Mouse (Mus musculus) layer of hippocampus, postnatal 25 days (tissue): Measurements from ENCODE around the gene Gpatch11. TPM values are rescaled to one million over a fixed set of nuclear protein-coding genes. Genes with fewer than 3 reads are reported as not detected.
"Not testable (repeated sequence)": the region's sequence is repeated elsewhere in the genome, so short reads cannot be mapped to it uniquely, and the experiment has no call there.

Source experiments
- DNase-seq, 2 experiments: peaks; one replicate each; pipeline ENCODE4 v3.0.0; 2022; ENCODE audit warnings: mixed read lengths in 2 of 2, low spot score in 1 of 2; ENCODE audit errors: extremely low spot score in 1 of 2
- total RNA-seq, 2 experiments: library from RNA; stranded (reverse); gene quantifications; 2 replicates each; pipeline ENCODE4 v1.2.3; 2021

The Gpatch11 gene
- total RNA-seq = 10 to 100 TPM; 41.2 to 41.7 TPM

DNA sequence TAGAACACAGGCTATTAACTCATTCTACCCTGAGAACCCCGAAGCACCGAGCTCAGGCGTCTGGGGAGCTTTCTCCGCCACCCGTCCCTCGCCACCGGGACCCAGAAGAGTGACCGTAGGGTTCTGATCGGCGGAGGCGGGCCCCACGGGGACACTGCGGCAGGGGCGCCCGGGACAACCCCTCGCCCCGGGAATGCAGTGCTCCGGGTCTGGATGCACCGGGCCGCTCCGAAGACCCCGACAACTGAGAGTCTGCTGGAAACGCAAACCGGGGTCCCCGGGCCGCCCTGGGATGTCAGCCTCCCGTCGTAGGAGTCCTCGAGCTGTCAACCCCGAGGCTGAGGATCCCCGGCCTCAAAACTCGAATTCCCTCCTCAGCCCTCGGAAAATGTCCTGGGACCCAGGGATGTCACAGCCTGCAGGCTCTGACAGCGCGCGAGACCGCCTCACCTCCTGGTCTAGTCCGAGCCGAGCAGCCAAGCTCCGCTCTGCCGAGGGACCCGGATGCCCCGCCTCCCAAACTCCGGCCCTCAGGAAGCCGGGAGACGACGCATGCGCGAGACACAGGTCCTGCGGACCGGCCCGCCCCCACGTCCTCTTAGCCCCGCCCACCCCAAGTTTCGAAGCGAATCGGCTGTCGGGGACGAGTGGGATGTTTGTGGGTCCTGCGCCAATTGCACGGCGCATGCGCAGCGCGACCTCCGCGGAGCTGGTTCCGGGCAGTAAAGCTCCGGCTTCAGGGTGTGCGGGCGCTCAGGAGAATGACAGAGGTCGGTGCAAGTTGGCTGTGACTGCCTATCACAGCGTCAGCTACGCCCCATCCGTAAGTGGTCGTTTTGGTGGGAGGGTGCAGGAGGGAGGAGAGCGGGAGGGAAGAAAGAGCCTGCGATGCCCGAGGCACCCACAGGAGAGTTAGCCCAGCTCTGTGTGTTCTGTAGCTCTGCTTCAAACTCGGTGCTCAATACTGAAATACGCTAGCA, at the start of gene Gpatch11, which contains the start of gene Heatr5b:
Gene Gpatch11 (plus strand): TSS at position 712 of the 980 bp plus-strand sequence.
Gene Heatr5b (minus strand): TSS at position 509 of the 980 bp plus-strand sequence.
- DNase-seq = peak; percentile 90 to 98

DNA sequence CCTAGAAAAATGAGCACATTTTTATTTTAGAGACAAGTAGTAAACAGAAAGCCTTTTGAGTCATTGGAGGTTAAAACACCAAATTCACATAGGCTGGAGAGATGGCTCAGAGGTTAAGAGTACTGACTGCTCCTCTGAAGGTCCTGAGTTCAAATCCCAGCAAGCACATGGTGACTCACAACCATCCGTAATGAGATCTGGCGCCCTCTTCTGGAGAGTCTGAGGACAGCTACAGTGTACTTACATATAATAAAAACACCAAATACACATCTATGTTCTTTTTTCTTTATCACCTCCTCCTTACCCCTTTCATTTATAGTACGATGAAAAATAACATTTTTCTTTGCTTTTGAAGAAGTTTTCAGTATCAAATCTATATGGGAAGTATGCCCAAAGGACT, 47.1 kb upstream of the Gpatch11 start:
- not testable (repeated sequence) for DNase-seq

DNA sequence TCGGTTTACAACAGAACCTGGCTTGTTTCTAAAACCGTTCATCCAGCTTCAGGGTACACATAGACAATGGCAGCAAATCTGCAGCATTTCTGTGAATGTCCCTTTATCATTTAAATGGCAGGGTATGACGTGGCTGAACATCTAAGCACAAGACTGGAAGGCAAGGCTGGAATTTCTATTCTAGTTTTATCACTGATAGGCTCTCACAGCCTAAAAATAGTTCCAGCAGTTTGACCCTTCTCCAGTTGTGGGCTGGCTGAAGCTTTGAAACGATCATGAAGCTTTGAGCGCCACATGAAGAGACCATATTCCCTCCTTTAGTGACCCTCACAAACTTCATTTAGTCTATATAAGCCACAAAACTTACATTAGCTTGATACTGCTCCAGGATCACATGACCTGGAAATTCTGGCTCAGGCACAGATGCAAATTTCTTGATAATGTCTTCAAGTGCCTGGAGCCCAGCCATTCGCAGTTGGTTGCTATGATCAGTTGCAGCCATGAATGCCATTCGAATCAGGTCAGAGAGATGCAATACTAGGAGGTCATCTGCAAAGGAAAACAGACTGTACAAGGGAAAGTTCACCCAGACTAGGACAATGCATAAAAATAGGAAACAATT, 44.2 kb upstream of the Gpatch11 start:
- no peak for DNase-seq

- no peak for DNase-seq
Observed at GRCm38 (mm10) chr17:78791690-78792070, 43.7 kb upstream of the Gpatch11 start.

DNA sequence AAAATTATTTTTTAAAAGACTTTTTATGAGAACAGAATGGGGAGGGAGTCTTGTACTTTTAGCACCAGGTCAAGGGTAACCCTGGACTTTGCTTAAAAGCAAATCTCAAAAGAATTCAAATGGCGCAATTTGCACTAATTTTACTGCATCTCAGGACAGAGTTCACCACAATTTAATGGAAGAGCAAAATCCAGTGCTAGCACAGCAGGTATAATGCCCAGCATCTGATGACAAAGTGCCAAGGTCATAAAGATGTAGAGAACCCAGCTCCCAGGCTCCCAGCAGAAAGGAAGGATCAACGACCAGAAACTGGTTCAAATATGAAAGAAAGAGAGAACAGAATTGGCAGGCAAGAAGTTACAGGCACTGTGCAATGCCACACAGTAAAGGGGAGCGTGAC, 43.2 kb upstream of the Gpatch11 start:
- DNase-seq = no peak

- DNase-seq = no peak
Observed at GRCm38 (mm10) chr17:78794390-78794789, 41.0 kb upstream of the Gpatch11 start.

GRCm38 (mm10) chr17:78797222-78797621, 38.1 kb upstream of the Gpatch11 start:
- DNase-seq = no peak

DNA sequence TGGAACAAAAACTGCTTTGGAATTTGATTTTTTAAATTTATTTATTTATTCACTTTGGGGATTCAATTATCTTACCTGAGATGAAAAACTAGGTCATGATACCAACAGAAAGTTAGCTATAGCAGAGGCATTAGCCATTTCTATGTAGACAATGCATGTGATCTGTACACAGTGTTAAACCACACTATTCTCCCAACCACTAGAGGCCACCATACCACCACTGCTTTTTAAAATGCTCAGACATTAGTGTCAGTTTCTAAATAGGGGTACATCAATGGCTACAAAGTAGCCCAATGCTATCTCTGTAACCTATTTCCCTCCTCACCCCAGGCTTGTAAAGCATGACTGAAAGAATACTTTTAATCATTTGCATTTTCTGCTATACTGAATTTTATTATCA, 26.3 kb upstream of the Gpatch11 start:
- no peak for DNase-seq

GRCm38 (mm10) chr17:78809582-78809981, 25.8 kb upstream of the Gpatch11 start:
- no peak for DNase-seq

DNA sequence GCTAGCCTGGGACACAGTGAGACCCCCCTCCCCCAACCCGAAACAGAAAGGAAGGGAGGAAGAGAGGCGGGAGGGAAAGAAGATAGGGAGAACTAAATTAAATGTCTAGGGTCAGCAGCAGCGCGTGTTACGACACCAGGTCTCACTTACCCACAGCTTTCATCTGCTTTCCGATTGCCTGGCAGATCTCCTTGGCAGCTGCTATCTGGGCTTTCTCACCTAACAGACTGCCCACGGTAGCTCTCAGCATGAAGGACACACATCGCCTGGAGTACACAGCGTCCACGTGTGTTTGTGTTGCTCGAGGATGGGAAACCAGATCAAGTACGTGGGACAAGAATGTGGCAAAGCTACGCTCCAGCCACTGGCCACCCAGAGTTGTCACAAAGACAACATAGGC, 11.0 kb upstream of the Gpatch11 start:
- DNase-seq = no peak

DNA sequence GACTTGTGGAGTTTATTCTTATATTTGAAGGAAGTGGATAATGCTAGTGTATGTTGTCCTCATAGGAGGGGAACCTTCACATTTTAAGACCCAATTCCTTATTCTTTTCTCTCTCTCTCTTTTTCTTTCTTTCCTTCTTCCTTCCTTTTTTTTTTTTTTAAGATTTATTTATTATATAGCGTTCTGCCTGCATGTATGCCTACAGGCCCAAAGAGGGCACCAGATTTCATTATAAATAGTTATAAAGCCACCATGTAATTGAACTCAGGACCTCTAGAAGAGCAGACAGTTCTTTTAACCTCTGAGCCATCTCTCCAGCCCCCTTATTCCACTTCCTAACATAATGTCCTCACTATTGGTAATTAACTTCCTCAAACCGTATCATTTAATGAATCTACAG, 689 bp downstream of the Gpatch11 start:
- DNase-seq = no peak

DNA sequence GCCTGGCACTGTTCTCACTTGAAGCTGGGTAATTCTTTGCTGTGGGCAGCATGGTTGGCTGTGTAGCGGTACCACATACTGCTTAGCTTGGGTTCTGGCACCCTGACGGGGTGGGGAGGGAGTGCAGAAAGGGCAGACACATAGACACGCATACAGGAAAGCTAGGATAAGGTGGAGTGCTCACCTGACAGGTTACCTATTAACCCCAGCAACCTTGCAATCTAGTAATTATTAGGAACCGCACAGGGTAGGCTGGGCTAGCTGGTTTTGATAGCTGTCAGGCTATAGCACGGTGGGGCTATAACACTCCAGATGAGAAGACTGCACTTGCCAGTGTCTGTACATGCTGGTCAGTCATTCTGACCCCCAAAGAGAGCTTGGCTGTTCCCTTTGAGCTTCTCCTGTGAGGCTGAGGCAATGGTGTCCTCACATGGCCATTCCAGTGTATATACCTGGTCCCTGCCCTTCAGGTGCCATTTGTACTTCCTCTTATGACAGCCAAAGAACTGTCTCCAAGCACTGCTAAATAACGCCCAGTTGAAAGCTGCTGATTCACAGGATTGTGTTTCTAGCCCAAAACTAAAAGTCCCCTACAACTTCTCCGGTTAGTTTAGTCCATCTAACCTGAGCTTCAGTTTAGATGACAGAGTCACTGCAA, 7.0 kb downstream of the Gpatch11 start:
- no peak for DNase-seq

GRCm38 (mm10) chr17:78856243-78856642, 20.9 kb downstream of the Gpatch11 start:
- no peak for DNase-seq

DNA sequence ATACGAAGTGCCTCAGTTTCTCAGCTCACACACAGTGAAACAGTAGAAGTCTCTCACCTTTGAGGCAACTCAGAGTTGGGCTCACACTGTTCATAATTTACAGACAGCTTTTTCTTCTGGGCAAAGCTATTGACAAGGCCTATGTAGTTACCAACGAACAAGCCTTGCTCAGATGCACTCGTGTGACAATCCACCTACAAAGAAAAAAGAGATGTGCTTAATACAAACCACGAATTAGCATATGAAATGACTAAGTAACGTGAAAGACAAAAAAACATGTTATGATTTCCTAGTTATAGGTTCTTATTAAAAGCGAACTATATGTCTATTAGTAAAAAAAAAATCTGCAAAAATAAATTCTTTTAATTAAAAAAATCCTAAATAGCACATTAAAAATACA, 38.5 kb downstream of the Gpatch11 start:
- DNase-seq = no peak

DNA sequence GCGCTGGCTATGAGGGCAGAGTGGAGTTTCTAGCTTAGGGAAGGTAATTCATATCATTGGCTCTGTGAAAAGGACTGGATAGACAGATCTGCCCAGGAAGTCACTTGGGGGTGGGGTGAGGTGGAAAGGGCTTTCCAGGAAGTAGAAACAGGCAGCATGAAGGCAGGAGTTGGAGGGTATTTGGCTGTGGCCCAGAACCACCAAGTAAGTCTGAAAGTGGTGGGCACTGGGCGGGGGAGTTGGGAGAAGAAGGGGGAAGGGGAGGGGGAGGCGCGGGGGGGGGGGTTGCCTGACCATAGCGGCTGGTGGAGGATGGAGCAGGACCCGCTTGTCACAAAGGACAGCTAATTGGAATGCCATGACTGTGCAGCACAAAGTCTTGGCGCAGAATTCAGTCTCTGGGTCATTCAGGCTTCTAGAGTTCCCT, 46.5 kb downstream of the Gpatch11 start:
- no peak for DNase-seq

DNA sequence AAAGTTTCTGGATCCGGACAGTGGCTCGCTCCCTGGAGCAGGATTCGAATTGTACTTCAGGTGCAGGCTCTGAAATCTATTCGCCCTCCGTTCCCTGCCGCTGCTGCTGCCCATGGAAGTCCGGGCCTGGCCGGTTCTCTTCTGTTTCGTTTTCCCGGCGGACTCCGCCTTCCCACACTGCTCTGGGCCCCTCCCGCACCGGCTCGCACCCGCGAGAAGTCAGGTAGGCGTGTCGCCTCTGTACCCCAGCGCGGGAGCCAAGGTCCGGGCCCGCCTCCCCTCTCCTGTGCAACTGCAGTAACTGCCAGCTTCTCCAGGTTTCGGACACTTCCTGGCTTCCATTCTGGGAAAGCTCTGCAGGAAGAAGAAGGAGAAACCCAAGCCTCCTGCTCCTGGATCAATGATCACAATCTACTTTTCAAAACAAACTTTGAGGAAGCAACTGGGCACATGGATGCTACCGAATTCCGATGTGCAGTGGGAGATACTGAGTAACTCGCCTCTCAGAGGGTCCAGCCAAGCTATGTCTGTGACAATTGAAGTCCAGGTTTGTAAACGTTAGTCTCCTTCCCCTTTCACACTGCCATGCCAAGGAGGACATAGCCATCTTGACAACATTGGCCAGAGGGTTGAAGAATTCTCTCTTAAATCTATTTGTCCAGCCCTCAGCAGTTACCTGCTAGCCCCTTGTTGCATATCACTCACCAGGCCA, 47.2 kb downstream of the Gpatch11 start, which contains the start of gene Eif2ak2:
Gene Eif2ak2 (minus strand): TSS at position 173 of the 712 bp plus-strand sequence.
- DNase-seq = peak; percentile 17 to 37

- DNase-seq = no peak
Observed at GRCm38 (mm10) chr17:78883291-78883690, 47.9 kb downstream of the Gpatch11 start.

DNA sequence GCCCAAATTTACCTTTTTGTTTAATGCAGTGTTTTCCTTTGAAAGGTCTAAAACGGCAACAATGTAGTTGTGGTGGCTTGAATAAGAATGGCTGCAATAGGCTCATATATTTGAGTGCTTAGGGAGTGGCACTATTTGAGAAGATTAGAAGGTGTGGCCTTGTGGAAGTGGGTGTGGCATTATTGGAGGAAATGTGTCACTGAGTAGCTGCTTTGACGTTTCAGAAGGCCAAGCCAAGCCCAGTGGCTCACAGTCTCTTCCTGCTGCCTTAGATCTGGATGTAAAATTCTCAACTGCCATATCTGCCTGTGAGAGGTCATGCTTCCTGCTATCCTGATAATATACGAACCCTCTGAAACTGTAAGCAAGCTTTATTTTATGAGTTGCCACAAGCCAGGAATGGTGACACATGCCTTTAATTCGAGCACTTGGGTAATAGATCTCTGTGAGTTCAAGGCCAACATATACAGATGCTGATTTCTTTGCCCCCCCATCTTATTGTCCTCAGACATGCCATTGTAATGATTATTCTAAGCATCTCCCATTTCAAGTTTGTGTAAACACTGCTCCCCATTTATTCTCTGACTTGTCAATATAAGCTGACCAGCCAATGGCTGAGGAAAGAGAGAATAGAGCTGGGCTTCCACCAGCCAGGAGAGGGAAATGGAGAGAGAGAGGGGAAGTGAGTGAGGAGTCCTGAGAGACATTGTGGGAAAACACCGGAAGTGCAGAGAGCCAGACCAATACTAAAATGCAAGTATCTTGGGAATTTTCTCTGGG, 50.1 kb downstream of the Gpatch11 start:
- DNase-seq = no peak

- no peak for DNase-seq
Observed at GRCm38 (mm10) chr17:78888554-78888953, 53.2 kb downstream of the Gpatch11 start.
